Comparison of ENCODE assay signal across 15 mouse cellular contexts in genomic region chr11:95403382-95404340, GRCm38 (mm10). TPM values are rescaled to one million over a fixed set of nuclear protein-coding genes. Genes with fewer than 3 reads are reported as not detected.
DNase-seq lines count a peak whose midpoint lies in the region; ATAC-seq and TF ChIP-seq lines count a peak whose summit lies in the region.
"Had no signal": no experiment of that assay in that cellular context is flagged by ENCODE, and none has a peak within 500 bp of the region (broad histone marks: within the 10 kb centered on the region; RNA-seq: fewer than 3 reads in every experiment).

No protein-coding gene starts in this region.

- H3K4me3 ChIP-seq in lung, embryonic 15.5 days: no peak overlapping the region
- peak overlapping the region; percentile 6 for H3K4me3 ChIP-seq in myocyte
- H3K4me3 ChIP-seq: embryonic facial prominence, embryonic 15.5 days; hindbrain, embryonic 15.5 days; left cerebral cortex, adult 2 months; liver, embryonic 13.5 days; neural tube, embryonic 15.5 days had no signal

- peaks cover 10% of the 10 kb centered on the region; the same call in 1 of the 2 replicates for H3K4me1 ChIP-seq in lung, embryonic 15.5 days
- H3K4me1 ChIP-seq: liver, embryonic 13.5 days had no signal

- peaks cover 4% of the 10 kb centered on the region; the same call in 1 of the 2 replicates for H3K27me3 ChIP-seq in lung, embryonic 15.5 days
- no peaks in the 10 kb centered on the region for H3K27me3 ChIP-seq in myocyte (ENCODE audit: control insufficient read depth, insufficient read depth, insufficient read length)
- H3K27me3 ChIP-seq: embryonic facial prominence, embryonic 15.5 days; hindbrain, embryonic 15.5 days had no signal

- peak overlapping the region; percentile 26 for H3K27ac ChIP-seq in lung, embryonic 15.5 days
- H3K27ac ChIP-seq: embryonic facial prominence, embryonic 15.5 days; hindbrain, embryonic 15.5 days; kidney, postnatal 0 days; left cerebral cortex, adult 2 months; liver, embryonic 13.5 days; neural tube, embryonic 15.5 days had no signal

- no peaks in the 10 kb centered on the region for H3K9me3 ChIP-seq in lung, embryonic 15.5 days
- H3K9me3 ChIP-seq: embryonic facial prominence, embryonic 15.5 days; G1E; hindbrain, embryonic 15.5 days; liver, embryonic 13.5 days; neural tube, embryonic 15.5 days had no signal

- 55% methylated on average over 16 of the region's 16 CpGs for WGBS in lung, embryonic 15.5 days

- DNase-seq in embryo, embryonic 10 days (ENCODE audit: low spot score): peak; percentile 63
- no peak for DNase-seq in embryo, embryonic 11 days
- no peak for DNase-seq in lung, postnatal 10 days
- peak; percentile 32 for DNase-seq in R1 (ENCODE audit: low read depth, low spot score)
- DNase-seq in yolk sac, embryonic 10.5 days (ENCODE audit: low spot score): no peak
- DNase-seq: liver, embryonic 13.5 days; midbrain, embryonic 14.5 days had no signal

- no peaks in the 10 kb centered on the region for H3K36me3 ChIP-seq in lung, embryonic 15.5 days
- H3K36me3 ChIP-seq in myocyte (ENCODE audit: control insufficient read depth, insufficient read depth): no peaks in the 10 kb centered on the region
- H3K36me3 ChIP-seq: embryonic facial prominence, embryonic 15.5 days; G1E; hindbrain, embryonic 15.5 days; liver, embryonic 13.5 days; neural tube, embryonic 15.5 days had no signal

- no peak overlapping the region for H3K4me2 ChIP-seq in lung, embryonic 15.5 days
- H3K4me2 ChIP-seq in myocyte (ENCODE audit: low read depth): peak overlapping the region; percentile 80
- H3K4me2 ChIP-seq: embryonic facial prominence, embryonic 15.5 days; hindbrain, embryonic 15.5 days; liver, embryonic 13.5 days; neural tube, embryonic 15.5 days had no signal

- H3K9ac ChIP-seq in lung, embryonic 15.5 days: no peak overlapping the region
- H3K9ac ChIP-seq: embryonic facial prominence, embryonic 15.5 days; hindbrain, embryonic 15.5 days; liver, embryonic 13.5 days; neural tube, embryonic 15.5 days had no signal

- no peak for ATAC-seq in lung, embryonic 15.5 days (ENCODE audit: borderline replicate concordance, extremely low read depth, low FRiP score, low TSS enrichment)

- H3K79me2 ChIP-seq in myocyte (ENCODE audit: control insufficient read depth, insufficient read depth): no peaks in the 10 kb centered on the region

- TF ChIP-seq POLR2A in myocyte (IDR thresholded peaks at IDR 0.05; ENCODE audit: insufficient read length, low read depth): peak; percentile 49

- no peak overlapping the region for H3ac ChIP-seq in myocyte (ENCODE audit: control insufficient read depth, insufficient read length)

TF ChIP-seq in myocyte, 11 proteins besides CTCF, POLR2A, EP300 and RAD21:
- TF ChIP-seq POLR2AphosphoS2 (IDR thresholded peaks at IDR 0.05; ENCODE audit: insufficient read length, low read depth) (no peak), MAX (IDR thresholded peaks at IDR 0.05; ENCODE audit: low read depth) (peak; percentile 70), USF1 (IDR thresholded peaks at IDR 0.05; ENCODE audit: low read depth) (peak; percentile 83), CEBPB (IDR thresholded peaks at IDR 0.05; ENCODE audit: insufficient read depth, poor library complexity, severe bottlenecking) (peak; percentile 57; the same call in 1 of the 2 replicates), MYOD1 (IDR thresholded peaks at IDR 0.05; ENCODE audit: control insufficient read depth in 1 of 3, insufficient read length in 2 of 3, low read depth in 2 of 3) (no peak), REST (IDR thresholded peaks at IDR 0.05; ENCODE audit: insufficient read depth, insufficient read length) (no peak)

RNA-seq across cellular contexts. Expression of gene Spop, which starts 10.2 kb away (rescaled TPM):
- polyA plus RNA-seq in lung, embryonic 15.5 days (2015; fragmentation: Nextera tagmentation; extraction: Ambion mirVana): 147 and 157 TPM in 2 replicates
- polyA plus RNA-seq in myocyte (2012; fragmentation: generic; extraction: Trizol): 54.8 TPM

RNA-seq across cellular contexts. Expression of gene Slc35b1, which starts 19.2 kb away (rescaled TPM):
- polyA plus RNA-seq in lung, embryonic 15.5 days (2015; fragmentation: Nextera tagmentation; extraction: Ambion mirVana): 100 and 102 TPM in 2 replicates
- polyA plus RNA-seq in myocyte (2012; fragmentation: generic; extraction: Trizol): 66.7 TPM

Comparison
In these comparisons a context has a peak if more than half of its experiments do, and no peak if none do; other contexts are left out.
1. DNase-seq: peak in embryo, embryonic 10 days (single experiment) and R1 (single experiment); none in embryo, embryonic 11 days (single experiment), lung, postnatal 10 days (single experiment) and yolk sac, embryonic 10.5 days (single experiment).